In the genomic region with DNA sequence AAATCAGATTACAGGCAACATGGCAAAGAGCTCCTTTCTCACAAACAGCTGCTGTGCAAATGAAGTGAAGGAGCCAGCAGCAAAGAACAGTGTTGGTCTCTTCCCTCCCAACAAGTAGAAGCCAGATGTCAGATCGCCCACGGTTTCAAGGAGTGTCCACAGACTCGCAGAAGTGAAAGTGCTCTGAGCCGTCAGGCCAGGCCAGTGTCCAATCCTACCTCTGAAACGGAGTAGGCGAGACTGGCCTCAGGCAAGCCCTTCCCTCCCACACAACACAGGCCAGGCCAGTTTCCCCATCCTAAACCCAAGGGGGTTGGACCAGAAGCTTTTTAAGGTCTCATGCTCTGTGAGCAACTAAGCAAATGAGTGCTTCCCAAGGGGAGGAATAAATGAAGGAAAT, we compare ENCODE assay signal across 10 mouse cellular contexts. TPM values are rescaled to one million over a fixed set of nuclear protein-coding genes. Genes with fewer than 3 reads are reported as not detected.
A peak's percentile ranks its signal among the peaks of the same experiment; 100 is the strongest.
DNase-seq lines count a peak whose midpoint lies in the region; ATAC-seq lines count a peak whose summit lies in the region.
"Had no signal": no experiment of that assay in that cellular context is flagged by ENCODE, and none has a peak within 500 bp of the region (broad histone marks: within the 10 kb centered on the region; RNA-seq: fewer than 3 reads in every experiment).

No protein-coding gene starts in this region.

- WGBS in kidney, embryonic 14.5 days = 48% methylated on average over 6 of the region's 6 CpGs

- no peak overlapping the region for H3K27ac ChIP-seq in kidney, embryonic 14.5 days (ENCODE audit: low read depth, low read length)
- H3K27ac ChIP-seq: liver, embryonic 13.5 days had no signal

- H3K9ac ChIP-seq in kidney, embryonic 14.5 days (ENCODE audit: low read depth, low read length) = no peak overlapping the region
- H3K9ac ChIP-seq: liver, embryonic 13.5 days had no signal

- H3K36me3 ChIP-seq in kidney, embryonic 14.5 days (ENCODE audit: control insufficient read depth, insufficient read depth, low read length) = peaks cover 51% of the 10 kb centered on the region

- intact Hi-C loops in left cerebral cortex, postnatal 4 days (cut with DNase I) = no loop called here

- no peaks in the 10 kb centered on the region for H3K27me3 ChIP-seq in kidney, embryonic 14.5 days (ENCODE audit: control insufficient read depth, insufficient read depth, low read length)
- H3K27me3 ChIP-seq: liver, embryonic 13.5 days had no signal

- no peaks in the 10 kb centered on the region for H3K4me1 ChIP-seq in kidney, embryonic 14.5 days (ENCODE audit: control insufficient read depth, insufficient read depth, low read length)

- no peak overlapping the region for H3K4me2 ChIP-seq in kidney, embryonic 14.5 days (replicated peaks; ENCODE audit: low read depth, low read length)
- H3K4me2 ChIP-seq: liver, embryonic 13.5 days had no signal

- peak; percentile 14 to 26 for DNase-seq in kidney, postnatal 36 days
- DNase-seq in fat pad, adult 2 months (ENCODE audit: extremely low read depth, low read depth, low spot score) = peak; percentile 80
- peak; percentile 25 to 59 for DNase-seq in kidney, postnatal 4 days
- DNase-seq in skeletal muscle tissue, adult 2 months (ENCODE audit: low read depth, low spot score) = peak; percentile 85
- DNase-seq in left cerebral cortex, postnatal 4 days = no peak
- no peak for DNase-seq in embryo, embryonic 10 days (ENCODE audit: low spot score)
- no peak for DNase-seq in thymus, adult 18-20 months
- DNase-seq: liver, embryonic 13.5 days had no signal

- H3K4me3 ChIP-seq in kidney, embryonic 14.5 days (ENCODE audit: low read length) = no peak overlapping the region
- H3K4me3 ChIP-seq: erythroblast, embryonic 14.5 days; liver, embryonic 13.5 days had no signal

- ATAC-seq in kidney, embryonic 14.5 days (ENCODE audit: low FRiP score, low TSS enrichment) = no peak

- no peaks in the 10 kb centered on the region for H3K9me3 ChIP-seq in kidney, embryonic 14.5 days (ENCODE audit: control insufficient read depth, low read length)
- H3K9me3 ChIP-seq: liver, embryonic 13.5 days had no signal

RNA-seq across cellular contexts. Expression of a gene that starts 52.0 kb away (rescaled TPM):
- 11.3 and 13.6 TPM in 2 replicates for polyA plus RNA-seq in kidney, embryonic 14.5 days (2014; fragmentation: Nextera tagmentation; extraction: Ambion mirVana)
- 10 to 100 TPM; 41.5 to 44.8 TPM for total RNA-seq in left cerebral cortex, postnatal 4 days (2021)

Comparison
In these comparisons a context has a peak if more than half of its experiments do, and no peak if none do; other contexts are left out.
1. DNase-seq: peak in kidney, postnatal 36 days (2 of 2), fat pad, adult 2 months (single experiment), kidney, postnatal 4 days (2 of 2) and skeletal muscle tissue, adult 2 months (single experiment); none in left cerebral cortex, postnatal 4 days (single experiment), embryo, embryonic 10 days (single experiment) and thymus, adult 18-20 months (0 of 2).